Mouse (Mus musculus): Measurements from ENCODE around the gene Gm47996.
"Not testable (repeated sequence)": the region's sequence is repeated elsewhere in the genome, so short reads cannot be mapped to it uniquely, and the experiment has no call there.

Gm47996 gene

DNA sequence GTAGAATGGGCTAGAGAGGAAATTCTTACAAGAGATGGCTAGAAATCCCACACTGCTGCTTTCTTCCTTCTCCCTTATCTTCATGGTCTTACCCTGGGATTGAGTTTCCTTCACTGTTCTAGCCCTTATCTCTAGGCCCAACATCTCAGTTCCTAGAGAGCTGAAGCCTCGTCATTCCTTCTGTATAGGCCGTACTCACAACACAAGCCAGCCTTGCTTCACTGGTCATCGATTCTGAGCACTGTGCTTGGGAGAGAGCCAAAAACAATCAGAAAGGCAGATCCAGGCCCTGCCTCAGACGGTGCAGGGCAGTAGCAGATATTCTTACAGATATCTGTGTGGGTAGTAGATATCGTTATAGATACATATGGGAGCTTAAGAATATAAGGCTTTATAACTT, 1.4 kb upstream of the Gm47996 start:
- DNase-seq: not testable (repeated sequence)

DNA sequence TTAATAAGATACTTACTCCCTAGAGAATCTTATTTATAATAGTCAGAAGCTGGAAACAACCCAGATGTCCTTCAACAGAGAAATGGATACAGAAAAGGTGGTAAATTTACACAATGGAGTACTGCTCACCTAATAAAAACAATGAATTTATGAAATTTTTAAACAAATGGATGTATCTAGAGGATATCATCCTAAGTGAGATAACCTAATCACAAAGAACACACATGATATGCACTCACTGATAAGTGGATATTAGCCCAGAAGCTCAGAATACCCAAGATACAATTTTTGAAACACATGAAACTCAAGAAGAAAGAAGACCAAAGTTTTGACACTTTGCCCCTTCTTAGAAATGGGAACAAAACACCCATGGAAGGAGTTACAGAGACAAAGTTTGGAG, 987 bp upstream of the Gm47996 start:
- DNase-seq: not testable (repeated sequence)

DNA sequence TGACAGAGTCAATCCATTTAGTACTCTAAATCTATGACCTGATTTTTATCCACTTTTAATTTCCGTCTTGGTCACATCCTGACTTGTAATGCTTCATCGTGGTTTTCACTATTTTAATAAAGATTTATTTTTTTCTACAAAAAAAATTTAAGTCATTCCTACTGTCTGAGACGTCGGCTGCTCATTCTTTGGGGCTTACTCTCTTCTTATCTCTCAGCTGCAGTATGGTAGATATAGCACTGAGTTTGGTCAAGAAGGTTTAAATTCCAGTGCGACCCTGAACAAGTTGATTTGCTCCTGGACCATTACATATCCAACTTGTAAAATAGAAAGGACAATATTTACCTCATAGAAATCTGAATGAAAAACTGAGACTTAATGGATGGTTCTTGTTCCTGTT, 1.7 kb downstream of the Gm47996 start:
- not testable (repeated sequence) for DNase-seq

DNA sequence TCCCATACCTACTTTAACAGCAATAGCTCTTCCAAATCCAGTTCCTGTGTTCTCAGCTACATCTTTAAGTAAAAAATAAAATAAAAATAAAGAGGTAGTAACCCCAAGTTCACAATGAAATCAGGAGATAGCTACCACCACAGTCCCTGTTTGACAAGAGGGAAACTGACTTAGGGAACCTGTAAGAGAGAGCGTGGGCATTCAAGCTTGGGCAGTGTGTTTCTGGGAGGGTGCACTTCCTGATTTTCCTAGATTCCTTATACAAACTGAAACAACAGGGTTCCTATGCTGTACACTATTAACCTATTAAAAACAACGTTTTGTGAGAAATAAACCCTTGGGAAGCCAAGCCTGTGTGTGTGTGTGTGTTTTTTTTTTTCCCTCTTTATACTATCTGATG, 4.9 kb downstream of the Gm47996 start:
- no peak for DNase-seq

DNA sequence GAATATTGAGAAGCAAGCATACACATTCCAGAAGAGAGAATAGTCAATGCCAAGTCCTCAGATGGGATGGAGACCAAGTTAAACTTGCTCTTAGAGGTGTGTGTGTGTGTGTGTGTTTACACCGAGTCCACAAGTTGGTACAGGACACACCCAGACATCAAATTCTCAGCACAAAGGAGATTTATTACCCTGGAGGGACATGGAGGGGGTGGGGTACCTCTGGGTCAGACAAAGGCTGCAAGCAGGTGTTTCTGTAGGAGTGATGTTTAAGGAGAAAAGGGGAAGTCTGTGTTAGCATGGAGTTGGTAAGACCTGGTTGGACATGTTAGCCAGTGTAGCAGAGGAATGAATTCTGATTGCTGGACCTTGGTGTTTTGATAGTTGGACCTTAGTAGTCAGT, 6.1 kb downstream of the Gm47996 start:
- DNase-seq: no peak

DNA sequence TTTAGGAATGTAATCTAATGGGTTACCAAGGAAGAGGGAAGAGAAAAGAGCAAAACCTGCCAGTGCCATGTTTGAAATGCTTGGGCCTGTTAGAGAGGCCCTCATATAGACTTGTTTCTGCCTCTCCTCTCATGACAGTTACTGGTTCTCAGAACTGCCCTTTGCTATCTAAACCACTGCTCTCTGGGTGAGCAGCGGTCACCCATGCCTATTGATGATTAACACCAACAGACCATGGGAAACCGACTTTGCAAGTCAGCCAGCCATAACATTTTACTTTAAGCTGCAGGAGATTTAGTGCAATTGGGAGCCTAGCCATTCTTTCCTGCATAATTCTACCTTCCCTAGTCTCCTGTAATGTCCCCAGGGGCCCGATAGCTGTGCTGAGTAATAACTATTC, 6.5 kb downstream of the Gm47996 start:
- no peak for DNase-seq

DNA sequence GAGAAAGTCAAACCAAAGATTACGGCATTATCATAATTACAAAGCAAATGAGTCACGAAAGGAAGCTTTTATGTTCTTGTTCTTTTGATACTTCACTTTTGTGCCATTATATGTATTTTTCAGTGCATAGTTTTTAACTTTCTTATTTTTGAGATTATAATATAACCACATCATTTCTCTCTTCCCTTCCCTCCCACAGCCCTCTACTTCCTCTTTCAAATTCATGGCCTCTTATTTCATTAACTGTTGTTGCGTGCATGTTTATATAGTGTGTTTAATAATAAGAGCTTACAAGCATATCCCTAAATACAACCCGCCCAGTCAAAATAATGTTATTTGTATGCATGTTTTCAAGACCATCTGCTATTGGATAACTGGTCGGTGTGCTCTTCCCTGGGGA, 9.1 kb downstream of the Gm47996 start:
- DNase-seq: no peak

DNA sequence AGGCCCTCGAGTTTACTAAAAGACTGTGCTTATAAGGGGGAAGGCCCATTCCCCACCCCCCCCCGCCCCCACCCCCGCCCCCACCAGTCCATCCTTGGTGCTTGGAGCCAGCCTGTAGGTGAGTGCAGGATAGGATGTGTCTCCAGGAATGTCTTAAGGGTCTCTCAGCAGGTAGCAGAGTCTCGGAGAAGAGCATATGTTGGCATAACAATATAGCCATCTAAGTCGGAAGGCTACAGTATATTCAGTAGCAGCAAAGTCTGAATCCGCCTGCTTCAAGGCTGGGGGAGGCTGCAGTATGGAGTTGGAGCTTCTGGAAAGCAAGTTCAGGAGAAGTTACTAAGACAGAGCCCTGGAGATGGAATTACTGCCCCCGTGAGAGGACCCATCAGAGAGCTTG, 10.2 kb downstream of the Gm47996 start:
- no peak for DNase-seq

DNA sequence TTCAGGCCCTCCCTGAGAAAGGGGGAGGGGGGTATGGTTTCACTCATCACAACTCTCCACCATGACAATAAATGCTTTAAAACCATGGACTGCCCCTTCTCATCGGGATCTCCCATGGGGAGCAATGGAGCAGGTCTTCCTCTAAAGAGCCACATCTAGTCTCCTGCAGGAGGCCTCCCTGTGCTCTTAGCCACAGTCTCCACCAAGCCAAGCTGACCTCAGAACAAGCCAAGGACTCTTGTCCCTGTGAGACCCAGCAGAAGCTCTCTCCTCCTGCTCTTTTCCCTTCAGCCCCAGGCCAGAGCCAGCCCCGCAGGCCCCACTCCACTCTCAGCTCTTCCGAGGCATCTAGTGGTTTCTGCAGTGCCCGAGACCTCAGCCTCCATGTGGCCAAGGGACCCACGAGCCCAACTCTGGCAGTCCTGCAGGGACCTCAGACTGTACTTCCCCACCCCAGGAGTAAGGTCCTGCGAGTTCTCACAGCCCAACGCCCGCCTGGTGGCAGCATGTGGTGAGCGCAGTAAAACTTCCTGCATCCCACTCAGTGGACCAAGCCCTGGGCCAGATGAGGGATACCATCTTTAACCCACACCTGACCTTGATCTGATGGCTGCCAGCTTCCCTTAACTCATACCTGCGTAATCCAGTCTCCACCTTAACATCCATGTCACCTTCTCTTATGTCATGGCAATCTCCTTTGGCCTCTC, 12.8 kb downstream of the Gm47996 start:
- no peak for DNase-seq

DNA sequence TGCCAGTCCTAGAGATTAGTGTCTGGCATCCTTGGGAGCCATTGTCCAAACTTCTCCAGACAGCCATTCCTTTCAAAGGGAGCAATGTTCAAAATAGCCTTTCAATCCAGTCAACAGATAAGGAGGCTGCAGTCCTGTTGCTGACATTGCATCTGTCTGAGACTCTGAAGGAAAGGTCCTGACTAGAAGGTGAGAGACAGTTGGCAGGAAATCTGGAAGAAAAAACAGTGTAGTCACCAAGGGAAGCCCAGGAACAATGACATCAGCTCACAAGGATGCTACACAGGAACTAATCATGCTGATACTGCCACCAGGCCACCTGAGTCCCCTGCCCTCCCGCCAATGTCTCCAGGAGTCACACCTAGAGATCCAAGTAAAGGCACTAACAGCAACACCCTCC, 13.4 kb downstream of the Gm47996 start:
- no peak for DNase-seq

DNA sequence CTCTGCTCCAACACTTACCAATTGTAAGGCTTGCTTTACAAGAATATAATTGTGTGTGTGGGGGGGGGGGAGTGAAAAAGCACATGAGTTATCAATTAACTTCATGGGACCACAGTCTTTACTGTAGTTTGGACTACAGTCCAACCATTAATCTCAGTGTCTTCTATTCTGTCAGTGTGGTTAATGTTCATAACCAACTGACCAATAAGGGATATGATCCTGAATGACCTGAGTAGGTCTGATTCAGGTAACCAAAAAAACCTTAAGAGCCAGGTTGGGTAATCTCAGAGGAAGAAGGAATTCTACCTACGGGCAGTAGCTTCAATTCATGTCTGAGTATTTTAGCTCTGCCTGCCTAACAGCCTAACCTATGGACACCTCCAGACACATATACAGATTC, 14.6 kb downstream of the Gm47996 start:
- DNase-seq: no peak

DNA sequence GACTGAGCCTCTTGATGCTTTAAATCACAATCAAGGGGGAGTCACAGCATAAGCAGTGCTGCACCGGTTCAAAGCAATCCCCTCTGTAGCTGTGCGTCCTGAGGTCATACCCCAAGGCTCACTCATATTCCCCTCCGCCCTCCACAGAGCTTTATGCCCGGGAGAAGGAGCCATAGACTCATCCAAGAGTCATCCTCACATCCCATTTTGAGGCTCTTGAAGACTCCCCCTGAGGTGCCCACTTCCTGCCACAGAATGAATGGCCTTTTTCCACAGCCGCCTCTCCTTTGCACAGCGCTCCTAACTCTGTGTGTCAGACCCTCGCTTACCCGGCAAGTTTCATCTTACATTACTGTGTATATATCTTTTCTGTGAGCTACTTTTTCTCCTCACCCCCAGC, 17.6 kb downstream of the Gm47996 start:
- DNase-seq: no peak

DNA sequence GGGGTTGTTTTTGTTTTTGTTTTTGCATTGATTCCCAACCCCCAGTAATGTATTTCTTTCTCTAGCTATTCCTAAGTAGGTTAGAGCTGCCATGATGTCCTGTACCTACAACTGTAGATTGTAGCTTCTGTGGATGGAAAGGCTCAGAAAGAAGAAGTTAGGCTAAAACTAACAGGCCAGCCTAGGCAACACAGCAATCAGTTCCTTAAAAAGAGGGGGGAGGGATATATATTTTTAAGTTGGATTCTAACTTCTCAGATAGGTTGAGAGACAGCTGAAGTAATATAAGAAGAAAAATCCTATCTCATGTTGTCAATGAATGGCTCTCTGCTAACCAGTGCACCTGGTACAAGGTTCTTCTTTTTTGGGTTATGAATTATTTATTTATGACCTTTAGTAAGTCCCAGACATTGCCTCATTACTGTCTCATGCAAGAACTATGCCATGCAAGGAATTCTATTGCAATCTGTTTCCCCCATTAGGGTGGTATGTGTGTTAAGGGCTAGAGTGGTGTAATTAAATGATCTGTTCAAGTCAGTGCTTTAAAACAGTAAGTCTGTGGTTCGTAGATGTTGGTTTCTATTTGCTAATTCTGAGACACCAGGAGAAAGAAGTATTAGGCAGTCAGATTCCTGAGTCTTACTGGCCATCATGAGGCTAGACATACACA, 18.5 kb downstream of the Gm47996 start:
- DNase-seq: no peak

DNA sequence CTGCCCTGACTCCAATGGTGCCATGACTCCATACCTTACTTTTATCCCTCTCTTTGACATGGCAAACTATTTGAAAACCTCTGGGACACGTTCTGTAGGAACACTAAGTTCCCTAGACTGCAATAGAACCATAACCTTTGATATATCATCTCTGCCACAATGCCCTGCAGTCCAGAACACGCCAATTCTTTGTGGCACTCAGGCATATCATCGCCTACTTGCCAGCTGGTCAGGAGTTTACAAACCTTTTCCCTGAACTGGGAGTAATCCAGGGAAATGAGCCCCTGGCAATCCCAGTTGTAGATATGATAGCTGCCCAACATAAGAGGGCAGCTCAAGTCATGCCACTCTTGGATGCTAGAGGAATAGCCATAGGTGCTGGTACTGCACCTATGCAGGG, 22.4 kb downstream of the Gm47996 start:
- no peak for DNase-seq

DNA sequence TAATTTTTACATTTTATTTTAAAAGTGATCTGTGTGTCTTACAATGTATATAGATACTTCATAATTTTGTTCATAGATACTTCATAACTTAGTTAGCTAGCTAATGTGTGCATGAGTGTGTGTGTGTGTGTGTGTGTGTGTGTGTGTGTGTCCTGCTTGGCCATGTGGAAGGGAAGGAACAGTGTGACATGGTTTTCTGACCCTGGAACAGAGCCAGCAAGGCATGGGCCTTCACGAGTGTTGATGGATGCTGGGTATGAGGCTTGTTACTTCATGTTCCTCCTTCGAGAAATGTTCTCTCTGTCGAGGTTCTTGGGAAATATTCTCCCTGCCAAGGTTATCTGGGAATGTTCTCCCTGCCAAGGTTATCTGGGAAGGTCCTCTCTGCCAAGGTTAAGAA, 23.8 kb downstream of the Gm47996 start:
- no peak for DNase-seq

DNA sequence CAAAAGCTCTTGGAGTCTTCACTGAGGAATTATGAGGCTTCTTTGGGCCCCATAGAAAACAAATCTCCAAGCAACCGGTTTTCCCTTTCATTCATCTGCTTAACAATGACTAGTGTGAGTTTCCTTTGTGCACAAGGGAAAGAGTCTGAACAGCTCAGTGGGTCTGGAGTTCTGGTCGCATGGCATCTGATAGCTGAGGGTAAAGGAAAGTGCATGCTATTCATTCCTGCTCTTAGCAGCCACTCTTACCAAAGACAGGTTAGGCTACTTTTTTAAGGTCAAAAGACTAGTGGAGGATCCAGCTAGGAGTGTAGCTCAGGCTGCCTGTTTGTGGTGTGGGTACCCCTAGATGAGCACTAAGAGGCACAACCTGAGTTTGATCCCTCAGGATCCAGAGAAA, 25.6 kb downstream of the Gm47996 start:
- DNase-seq: no peak

DNA sequence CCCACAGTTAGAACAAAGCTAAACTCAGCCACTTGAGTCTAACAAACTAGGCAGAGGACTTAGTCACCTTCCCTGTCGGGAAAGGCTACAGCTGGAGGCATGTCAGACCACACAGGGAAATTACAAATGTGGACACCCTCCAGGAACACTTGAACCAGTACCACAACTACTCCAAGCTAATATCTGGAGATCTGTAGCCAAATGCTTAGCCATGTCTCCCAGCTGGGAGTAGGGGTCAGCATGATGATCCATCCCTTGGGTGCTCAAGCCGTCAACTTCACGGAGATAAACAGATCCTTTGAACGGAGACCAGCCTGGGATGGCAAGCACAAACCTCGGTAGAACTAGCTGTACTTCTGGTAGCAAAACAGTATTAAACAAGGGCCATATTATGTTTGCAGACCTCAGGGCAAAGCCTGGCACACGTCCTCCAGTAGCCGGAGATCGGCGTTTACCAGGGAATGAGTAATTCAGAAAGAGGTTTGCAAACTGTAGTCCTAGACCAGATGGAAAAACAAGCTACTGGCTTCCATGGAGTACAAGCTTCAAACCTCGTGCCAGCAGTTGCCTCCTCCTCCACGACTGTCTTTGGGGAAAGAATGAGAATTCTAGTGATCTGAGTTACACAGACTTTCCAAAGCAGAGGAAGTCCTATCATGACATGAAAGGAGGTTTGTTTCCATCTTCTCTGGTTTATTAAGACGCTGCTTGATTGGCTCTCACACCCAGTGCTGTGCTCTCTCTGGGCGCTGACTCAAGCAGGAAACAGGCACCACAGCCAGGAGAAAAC, 26.4 kb downstream of the Gm47996 start:
- no peak for DNase-seq

DNA sequence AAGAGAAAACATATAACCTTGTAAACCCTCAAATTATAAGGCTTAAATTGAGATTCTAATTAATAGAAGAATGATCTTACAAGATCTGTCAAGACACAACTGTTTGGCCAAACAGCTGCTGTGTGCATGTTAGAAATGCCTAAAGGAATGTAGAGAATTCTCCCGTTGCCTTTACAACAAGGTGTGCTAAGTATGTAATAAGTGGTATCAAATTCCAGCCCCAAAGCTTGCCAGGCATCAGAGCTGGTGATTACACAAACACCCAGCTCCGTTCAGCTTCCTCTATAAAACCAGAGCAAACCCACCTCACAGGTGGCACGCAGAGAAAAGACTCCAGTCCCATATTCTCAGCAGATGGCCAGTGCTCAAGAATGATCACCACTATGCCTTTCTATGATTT, 27.8 kb downstream of the Gm47996 start:
- DNase-seq: no peak

DNA sequence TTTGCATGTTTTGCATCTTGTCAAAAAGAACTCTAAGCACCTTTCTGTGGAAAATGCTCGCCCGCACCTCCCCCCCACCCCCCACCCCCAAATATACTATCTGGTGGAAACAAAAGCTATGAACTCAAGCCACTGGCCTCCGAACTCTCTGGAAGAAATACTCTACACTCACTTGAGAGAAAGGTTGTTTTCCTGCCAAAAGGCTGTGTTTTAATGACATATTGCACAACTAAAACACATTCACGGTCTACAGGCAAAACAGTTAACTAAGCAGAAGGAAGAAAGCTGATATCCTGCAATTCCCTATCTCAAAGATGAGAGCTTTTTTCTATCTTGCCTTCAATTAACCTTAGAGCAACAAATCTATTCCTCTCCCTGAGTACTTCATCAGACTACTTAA, 33.4 kb downstream of the Gm47996 start:
- DNase-seq: no peak

DNA sequence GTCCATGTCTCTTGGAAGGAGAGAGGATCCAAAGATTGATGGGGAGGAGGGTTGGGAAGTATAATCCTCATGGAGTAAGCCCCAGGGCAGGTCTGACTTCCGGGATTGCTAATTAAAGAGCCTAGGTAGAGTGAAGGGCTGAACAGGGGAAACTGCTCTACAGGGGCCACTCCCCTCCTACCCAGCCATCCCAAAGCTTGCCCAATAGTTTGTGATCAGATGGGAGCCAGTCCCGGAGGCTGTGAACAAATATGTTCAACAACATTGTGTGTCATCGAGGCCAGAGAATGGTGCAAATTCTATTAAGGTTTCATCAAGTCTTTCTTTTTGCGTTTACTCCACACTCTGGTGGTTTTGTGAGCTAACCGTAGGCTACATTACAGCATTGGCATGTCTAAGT, 34.1 kb downstream of the Gm47996 start:
- no peak for DNase-seq

DNA sequence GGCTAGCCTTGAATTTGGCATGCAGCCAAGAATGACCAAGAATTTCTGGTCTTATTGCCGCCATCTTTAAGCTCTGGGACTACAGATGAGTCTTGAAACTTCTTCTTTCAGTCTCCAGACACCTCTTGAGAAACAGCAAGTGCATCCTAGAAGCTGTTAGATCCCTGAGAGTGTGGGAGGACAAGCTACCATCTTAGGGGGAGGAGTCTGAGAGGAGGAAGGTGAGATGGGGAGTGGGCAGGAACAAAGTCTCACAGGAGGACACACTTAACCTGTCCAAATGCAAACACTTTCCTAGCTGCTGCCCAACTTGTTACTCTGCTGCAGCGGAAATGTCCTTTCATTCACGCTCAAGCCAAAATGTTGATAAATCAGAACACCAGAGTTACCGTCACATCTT, 34.8 kb downstream of the Gm47996 start:
- DNase-seq: no peak

DNA sequence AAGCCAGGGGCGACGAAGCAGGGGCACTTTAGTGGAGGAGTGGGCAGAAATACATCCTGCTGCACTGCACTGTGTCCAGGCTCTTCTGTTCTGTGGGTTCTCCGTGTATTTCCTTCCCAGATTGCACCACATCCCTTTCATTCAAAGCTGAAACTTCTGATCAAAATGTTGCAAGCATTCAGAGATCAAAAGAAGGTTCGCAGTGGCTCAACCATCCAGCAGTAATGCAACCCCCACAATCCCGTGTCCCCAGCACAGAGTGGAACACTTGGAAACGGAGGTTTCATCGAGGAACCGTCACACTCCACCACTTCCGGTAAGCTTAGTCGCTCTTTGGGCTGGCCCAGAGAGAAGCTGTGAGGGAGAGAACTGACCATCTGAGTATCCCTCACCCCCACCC, 35.2 kb downstream of the Gm47996 start:
- DNase-seq: no peak

DNA sequence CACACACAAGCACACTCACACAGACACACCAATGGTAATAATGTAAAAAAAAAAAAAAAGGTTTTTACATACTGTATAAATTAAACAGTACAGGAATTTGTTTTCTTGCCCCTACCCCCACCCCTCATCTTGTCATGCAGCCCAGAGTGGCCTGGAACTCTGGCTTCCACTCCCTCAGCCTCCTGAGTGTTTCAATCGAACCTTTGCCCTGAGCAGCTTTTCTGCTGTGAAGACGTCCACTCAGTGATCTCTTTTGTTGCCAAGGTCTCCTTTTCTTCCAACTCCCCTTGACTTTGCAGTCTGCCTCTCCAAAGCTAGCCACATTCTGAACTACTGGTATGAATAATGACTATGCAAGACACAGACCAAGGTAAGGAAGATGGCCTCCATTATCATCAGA, 35.9 kb downstream of the Gm47996 start:
- DNase-seq: no peak

DNA sequence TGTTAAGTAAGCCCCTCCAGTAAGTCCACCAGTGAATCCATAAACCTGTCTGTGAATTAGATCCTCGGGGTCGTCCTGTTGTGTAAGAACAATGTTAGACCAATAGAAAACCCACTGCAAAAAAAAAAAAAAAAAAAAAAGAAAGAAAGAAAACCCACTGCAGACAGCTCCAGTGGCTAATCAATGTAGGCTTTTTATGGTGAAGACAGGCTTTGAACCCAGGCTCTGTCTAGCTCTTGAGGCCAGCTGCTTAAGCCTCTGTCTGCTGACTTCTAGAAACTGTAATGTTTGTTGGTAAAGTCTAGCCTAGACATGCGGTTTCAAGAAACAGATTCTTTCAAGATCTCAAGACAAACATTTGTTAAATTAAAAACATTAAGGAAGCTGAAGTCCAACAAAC, 40.2 kb downstream of the Gm47996 start:
- no peak for DNase-seq
